Mouse (Mus musculus): ENCODE measurements around the gene Dusp19.

DNA sequence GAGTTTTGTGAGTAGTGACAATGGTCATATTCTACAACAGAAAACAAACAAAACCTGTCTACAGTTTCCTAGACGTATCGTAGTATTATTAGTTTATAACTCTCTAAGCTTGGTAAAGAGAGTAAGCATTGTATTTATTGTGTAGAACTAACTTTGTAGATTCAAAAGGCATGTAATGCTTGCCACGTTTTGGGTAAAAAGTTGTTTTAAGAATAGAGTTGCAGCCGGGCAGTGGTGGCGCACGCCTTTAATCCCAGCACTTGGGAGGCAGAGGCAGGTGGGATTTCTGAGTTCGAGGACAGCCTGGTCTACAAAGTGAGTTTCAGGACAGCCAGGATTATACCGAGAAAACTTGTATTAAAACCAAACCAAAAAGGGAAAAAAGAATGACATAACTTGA, 22.6 kb downstream of the Dusp19 start:
- no peak for TF ChIP-seq CTCF (IDR thresholded peaks at IDR 0.05; ENCODE audit: control insufficient read depth, insufficient read depth, insufficient replicate concordance, low read depth, low read length)
- no peak for TF ChIP-seq POLR2A (IDR thresholded peaks at IDR 0.05; ENCODE audit: control insufficient read depth, low read depth, low read length)

Data from testis, adult 2 months (tissue).